Mouse (Mus musculus) limb, embryonic 12.5 days (tissue): ENCODE measurements around the gene Phlda2. TPM values are rescaled to one million over a fixed set of nuclear protein-coding genes. Genes with fewer than 3 reads are reported as not detected.
"Not testable (repeated sequence)": the region's sequence is repeated elsewhere in the genome, so short reads cannot be mapped to it uniquely, and the experiment has no call there.

Source experiments
- ATAC-seq: fragments of 200-750 bp; cut with Nextera tagmentation; 2 replicates; pipeline ENCODE4 v1.8.0; 2017; ENCODE audit warnings: low read depth, moderate TSS enrichment; ENCODE audit not compliant: insufficient number of reproducible peaks, insufficient read depth, low FRiP score, low TSS enrichment
- H3K27ac ChIP-seq: fragments of 300-500 bp; sonication (generic); 2 replicates; pipeline ENCODE4 v1.5.1; 2016; ENCODE audit warnings: mild to moderate bottlenecking, moderate library complexity
- H3K27me3 ChIP-seq: fragments of 300-500 bp; sonication (generic); 2 replicates; pipeline ENCODE4 v1.6.1; 2016; ENCODE audit warnings: mild to moderate bottlenecking, moderate library complexity
- H3K36me3 ChIP-seq: fragments of 300-500 bp; sonication (generic); 2 replicates; pipeline ENCODE4 v1.6.1; 2016; ENCODE audit warnings: mild to moderate bottlenecking, moderate library complexity
- H3K4me1 ChIP-seq: fragments of 300-500 bp; sonication (generic); replicated peaks from 2 replicates; pipeline ENCODE4 v1.6.1; 2016
- H3K4me2 ChIP-seq: fragments of 300-500 bp; sonication (generic); 2 replicates; pipeline ENCODE4 v1.6.1; 2016; ENCODE audit warnings: mild to moderate bottlenecking, moderate library complexity
- H3K4me3 ChIP-seq: fragments of 300-500 bp; sonication (generic); replicated peaks from 2 replicates; pipeline ENCODE4 v1.5.1; 2016; ENCODE audit warnings: mild to moderate bottlenecking
- H3K9ac ChIP-seq: fragments of 300-500 bp; sonication (generic); replicated peaks from 2 replicates; pipeline ENCODE4 v1.6.1; 2016; ENCODE audit warnings: mild to moderate bottlenecking, moderate library complexity
- H3K9me3 ChIP-seq: fragments of 300-500 bp; sonication (generic); 2 replicates; pipeline ENCODE4 v1.6.1; 2016; ENCODE audit warnings: mild to moderate bottlenecking, moderate library complexity
- WGBS: fragments of 180-500 bp; shearing (Covaris S2); methylation state at CpG from one replicate; pipeline ENCODE4 v1.1.7; 2016; 5-methylcytosine and 5-hydroxymethylcytosine counted together
- polyA plus RNA-seq: library from polyadenylated mRNA; unstranded; fragments of >200 nt; fragmentation: Nextera tagmentation; extraction: Ambion mirVana; gene quantifications from 2 replicates; pipeline ENCODE4 v1.2.1, GENCODE M21; 2016

Phlda2 gene
- polyA plus RNA-seq = 13.8 and 19.2 TPM in 2 replicates

DNA sequence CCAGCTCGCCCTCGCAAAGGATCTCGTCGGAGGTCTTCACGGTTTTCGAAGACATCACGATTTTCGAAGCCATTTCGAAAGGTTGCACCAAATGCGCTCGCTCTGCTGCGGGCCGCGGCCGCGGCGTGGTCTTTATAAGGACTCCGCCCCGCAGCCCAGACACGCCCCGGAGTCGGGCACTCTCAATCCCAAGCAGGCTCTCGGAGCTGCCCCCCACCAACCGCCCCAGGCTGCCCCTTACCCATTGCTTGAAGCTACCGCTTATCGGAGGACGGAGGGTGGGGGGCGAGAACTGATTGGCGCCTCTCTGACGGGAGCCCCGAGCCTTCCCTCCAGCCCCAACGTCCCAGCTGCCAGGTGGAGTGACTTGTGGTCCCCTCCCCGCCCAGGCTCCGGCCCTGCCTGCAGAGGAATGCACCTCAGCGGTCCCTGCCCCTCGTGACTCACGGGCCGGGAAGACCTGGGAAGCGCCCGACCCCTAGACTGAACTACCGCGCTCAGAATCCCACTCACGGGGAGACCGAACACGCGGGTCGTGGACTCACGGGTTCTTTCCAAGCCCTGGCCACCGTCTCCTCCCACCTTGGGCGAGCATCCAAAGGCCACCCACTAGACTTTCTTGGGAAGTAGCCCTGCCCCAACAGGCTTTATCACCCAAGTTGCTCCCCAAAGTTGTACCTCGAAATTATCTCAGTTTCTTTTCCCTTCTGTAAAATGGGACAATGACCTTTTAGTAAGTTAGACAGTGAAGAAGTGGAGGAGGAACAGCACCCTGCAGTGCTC is at the start of gene Phlda2:
TSS of gene Phlda2 (minus strand) at position 733 of the 783 bp plus-strand sequence.
- H3K36me3 ChIP-seq = no peaks in the 10 kb centered on the region
- peaks cover 75% of the 10 kb centered on the region for H3K27me3 ChIP-seq
- peak within 1 kb of the TSS; percentile 50 for H3K9ac ChIP-seq
- peaks cover 4% of the 10 kb centered on the region for H3K4me1 ChIP-seq
- no peaks in the 10 kb centered on the region for H3K9me3 ChIP-seq
- 3% methylated on average over 51 of the region's 51 CpGs for WGBS
- peak within 1 kb of the TSS; percentile 76 for H3K4me2 ChIP-seq
- no peak within 1 kb of the TSS for H3K27ac ChIP-seq
- ATAC-seq = peak; percentile 43; the same call in 1 of the 2 replicates
- peak within 1 kb of the TSS; percentile 43 for H3K4me3 ChIP-seq

GRCm38 (mm10) chr7:143549588-143550220 is 46.8 kb upstream of the Phlda2 start:
- peak overlapping the region; percentile 94 for H3K27ac ChIP-seq
- no peaks in the 10 kb centered on the region for H3K9me3 ChIP-seq
- no peaks in the 10 kb centered on the region for H3K27me3 ChIP-seq
- peak overlapping the region; percentile 80 for H3K4me2 ChIP-seq
- 37% methylated on average over 2 of the region's 2 CpGs for WGBS
- H3K36me3 ChIP-seq = peaks cover 18% of the 10 kb centered on the region
- peak overlapping the region; percentile 94 for H3K4me3 ChIP-seq
- ATAC-seq = peak; percentile 21; the same call in 1 of the 2 replicates
- peaks cover 28% of the 10 kb centered on the region for H3K4me1 ChIP-seq
- peak overlapping the region; percentile 73 for H3K9ac ChIP-seq

- under 1% methylated on average over 43 of the region's 43 CpGs for WGBS
- Histone ChIP-seq H3K36me3 (peaks cover 11% of the 10 kb centered on the region), H3K4me2 (peak within 1 kb of the TSS; percentile 80), H3K4me3 (peak within 1 kb of the TSS; percentile 94), H3K4me1 (peaks cover 28% of the 10 kb centered on the region), H3K27ac (peak within 1 kb of the TSS; percentile 94), H3K27me3 (no peaks in the 10 kb centered on the region), H3K9ac (peak within 1 kb of the TSS; percentile 94), H3K9me3 (no peaks in the 10 kb centered on the region)
- ATAC-seq = peak; percentile 99
Measured at GRCm38 (mm10) chr7:143548976-143549457, 46.1 kb upstream of the Phlda2 start, which contains the start of gene Nap1l4. TSS of gene Nap1l4 (minus strand) at chr7:143549106.

GRCm38 (mm10) chr7:143548231-143548961 is 45.4 kb upstream of the Phlda2 start:
- WGBS = under 1% methylated on average over 63 of the region's 63 CpGs
- peak; percentile 79 for ATAC-seq
- H3K9ac ChIP-seq = peak overlapping the region; percentile 94

DNA sequence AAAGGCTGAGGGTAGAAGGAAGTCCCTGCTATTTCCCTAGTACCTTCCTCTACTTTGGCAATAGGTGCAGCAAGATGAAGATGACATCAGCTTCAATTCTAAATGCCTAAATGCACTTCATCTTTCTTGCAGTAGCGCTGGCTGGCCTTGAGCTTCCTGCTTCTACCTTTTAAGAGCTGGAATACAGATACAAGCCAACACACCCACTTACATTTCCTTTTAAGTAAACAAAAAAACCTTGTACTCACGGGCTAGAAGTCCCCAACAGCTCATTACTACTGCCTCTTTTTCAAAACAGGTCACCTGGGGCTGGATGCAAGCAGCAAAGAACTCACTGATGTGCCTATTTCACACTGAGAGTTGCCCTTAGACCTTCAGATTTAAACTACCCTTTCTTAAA is 43.6 kb upstream of the Phlda2 start:
- Histone ChIP-seq H3K4me2 (peak overlapping the region; percentile 79; the same call in 1 of the 2 replicates), H3K27me3 (no peaks in the 10 kb centered on the region), H3K9ac (0 out of 2 replicates have a peak overlapping the region, but pooled peaks have one; percentile 4), H3K4me1 (peaks cover 33% of the 10 kb centered on the region), H3K4me3 (no peak overlapping the region), H3K27ac (no peak overlapping the region), H3K9me3 (no peaks in the 10 kb centered on the region), H3K36me3 (peaks cover 10% of the 10 kb centered on the region)
- 67% methylated on average over 2 of the region's 2 CpGs for WGBS
- ATAC-seq = no peak

More at GRCm38 (mm10) chr7:143548231-143548961, 45.4 kb upstream of the Phlda2 start:
- H3K9me3 ChIP-seq = no peaks in the 10 kb centered on the region
- H3K4me2 ChIP-seq = peak overlapping the region; percentile 79
- peaks cover 10% of the 10 kb centered on the region for H3K36me3 ChIP-seq
- peaks cover 33% of the 10 kb centered on the region for H3K4me1 ChIP-seq
- no peaks in the 10 kb centered on the region for H3K27me3 ChIP-seq
- peak overlapping the region; percentile 94 for H3K4me3 ChIP-seq
- peak overlapping the region; percentile 94 for H3K27ac ChIP-seq

DNA sequence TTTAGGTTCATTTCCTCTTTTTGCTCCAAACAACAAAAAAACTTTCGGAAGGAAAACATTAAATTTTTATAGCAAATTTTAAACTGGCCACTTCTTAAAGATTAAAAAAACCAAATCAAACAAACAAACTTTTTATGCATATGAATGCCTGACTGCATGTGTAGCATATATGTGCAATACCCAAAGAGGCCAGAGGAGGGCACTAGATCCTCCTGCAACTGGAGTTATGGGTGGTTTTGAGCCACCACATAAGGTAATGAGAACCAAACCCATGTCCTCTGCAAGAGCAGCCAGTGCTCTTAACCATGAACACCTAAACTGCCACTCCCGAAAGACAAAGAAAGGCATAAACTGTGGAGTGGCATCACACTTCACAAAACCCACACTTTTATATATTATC is 41.4 kb upstream of the Phlda2 start:
- no peak for ATAC-seq
- 91% methylated on average over 2 of the region's 2 CpGs for WGBS
- no peak overlapping the region for H3K4me2 ChIP-seq
- peaks cover 27% of the 10 kb centered on the region for H3K4me1 ChIP-seq
- H3K27me3 ChIP-seq = no peaks in the 10 kb centered on the region
- no peak overlapping the region for H3K27ac ChIP-seq
- H3K36me3 ChIP-seq = peaks cover 23% of the 10 kb centered on the region
- no peak overlapping the region for H3K9ac ChIP-seq
- H3K4me3 ChIP-seq = no peak overlapping the region
- no peaks in the 10 kb centered on the region for H3K9me3 ChIP-seq

- no peak overlapping the region for H3K9ac ChIP-seq
- H3K4me2 ChIP-seq = no peak overlapping the region
- no peak overlapping the region for H3K4me3 ChIP-seq
- H3K27ac ChIP-seq = no peak overlapping the region
- no peaks in the 10 kb centered on the region for H3K9me3 ChIP-seq
- peaks cover 69% of the 10 kb centered on the region for H3K36me3 ChIP-seq
- ATAC-seq = no peak
- WGBS = 69% methylated on average over 1 of the region's 1 CpGs
- peaks cover 1% of the 10 kb centered on the region for H3K4me1 ChIP-seq
- no peaks in the 10 kb centered on the region for H3K27me3 ChIP-seq
Measured at GRCm38 (mm10) chr7:143538671-143539070, 35.7 kb upstream of the Phlda2 start.

GRCm38 (mm10) chr7:143538229-143538628 is 35.3 kb upstream of the Phlda2 start:
- not testable (repeated sequence) for H3K4me3 ChIP-seq, H3K27ac ChIP-seq, H3K4me1 ChIP-seq, H3K27me3 ChIP-seq, H3K9me3 ChIP-seq, H3K4me2 ChIP-seq, ATAC-seq, H3K9ac ChIP-seq
- H3K36me3 ChIP-seq = peaks cover 73% of the 10 kb centered on the region
- WGBS = 89% methylated on average over 6 of the region's 6 CpGs

- 88% methylated on average over 3 of the region's 3 CpGs for WGBS
- no peak for ATAC-seq
- no peaks in the 10 kb centered on the region for H3K27me3 ChIP-seq
- H3K9me3 ChIP-seq = no peaks in the 10 kb centered on the region
- H3K36me3 ChIP-seq = peaks cover 93% of the 10 kb centered on the region
- H3K9ac ChIP-seq = no peak overlapping the region
- no peak overlapping the region for H3K4me2 ChIP-seq
- H3K4me1 ChIP-seq = no peaks in the 10 kb centered on the region
- no peak overlapping the region for H3K27ac ChIP-seq
- no peak overlapping the region for H3K4me3 ChIP-seq
Measured at GRCm38 (mm10) chr7:143536251-143536650, 33.3 kb upstream of the Phlda2 start.

- no peak for ATAC-seq
- 88% methylated on average over 2 of the region's 2 CpGs for WGBS
- Histone ChIP-seq H3K27ac (no peak overlapping the region), H3K4me2 (no peak overlapping the region), H3K9me3 (no peaks in the 10 kb centered on the region), H3K9ac (no peak overlapping the region), H3K27me3 (no peaks in the 10 kb centered on the region), H3K4me1 (no peaks in the 10 kb centered on the region), H3K4me3 (no peak overlapping the region), H3K36me3 (peaks cover 100% of the 10 kb centered on the region)
Measured at GRCm38 (mm10) chr7:143533284-143533683, 30.3 kb upstream of the Phlda2 start.

- 93% methylated on average over 1 of the region's 1 CpGs for WGBS
- no peak for ATAC-seq
Measured at GRCm38 (mm10) chr7:143532410-143532809, 29.5 kb upstream of the Phlda2 start.

More at GRCm38 (mm10) chr7:143532410-143532809, 29.5 kb upstream of the Phlda2 start:
- H3K27ac ChIP-seq = no peak overlapping the region
- no peaks in the 10 kb centered on the region for H3K9me3 ChIP-seq
- no peak overlapping the region for H3K4me3 ChIP-seq
- no peak overlapping the region for H3K4me2 ChIP-seq
- H3K4me1 ChIP-seq = no peaks in the 10 kb centered on the region
- no peaks in the 10 kb centered on the region for H3K27me3 ChIP-seq
- H3K9ac ChIP-seq = no peak overlapping the region
- peaks cover 100% of the 10 kb centered on the region for H3K36me3 ChIP-seq
